Mouse (Mus musculus): ENCODE data around the gene Rtl10. TPM values are rescaled to one million over a fixed set of nuclear protein-coding genes. Genes with fewer than 3 reads are reported as not detected.

The Rtl10 gene
- polyA plus RNA-seq, 1 experiment, result 4.9 TPM

DNA sequence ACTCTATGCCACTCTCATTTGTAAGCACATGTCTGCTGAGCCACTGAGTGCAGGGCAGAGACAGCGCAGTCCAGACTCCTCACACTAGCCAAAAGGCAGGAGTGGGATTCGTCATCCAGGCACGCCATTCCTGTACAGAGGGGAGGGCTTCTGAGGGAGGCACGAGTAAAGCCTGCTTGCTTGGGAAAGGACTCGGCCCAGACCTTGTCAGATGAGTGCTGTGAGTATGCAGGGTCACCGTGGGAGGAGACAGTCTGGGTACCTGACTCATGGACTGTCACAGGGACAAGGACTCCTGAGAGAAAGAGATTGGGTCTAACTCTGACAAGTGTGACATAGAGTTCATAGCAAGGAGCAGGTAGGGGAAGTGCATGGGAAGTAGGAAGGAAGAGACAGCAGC is 40.6 kb downstream of the Rtl10 start:
- Histone ChIP-seq H3K27ac (ENCODE audit: insufficient read depth, low read depth, low read length) (no peak overlapping the region), H3K4me3 (ENCODE audit: low read depth, low read length) (no peak overlapping the region), H3K4me1 (ENCODE audit: control insufficient read depth, insufficient read depth, insufficient read length, low read length) (no peaks in the 10 kb centered on the region), H3K27me3 (ENCODE audit: control insufficient read depth, insufficient read depth, low read length) (no peaks in the 10 kb centered on the region), H3K36me3 (ENCODE audit: control insufficient read depth, insufficient read depth, low read length) (no peaks in the 10 kb centered on the region)
- TF ChIP-seq CTCF (IDR thresholded peaks at IDR 0.05; ENCODE audit: extremely low read depth, insufficient read length, insufficient replicate concordance, low read depth, low read length) (no peak), POLR2A (IDR thresholded peaks at IDR 0.05; ENCODE audit: low read depth, low read length) (no peak)
- 75% methylated on average over 6 of the region's 6 CpGs for WGBS

- Histone ChIP-seq H3K36me3 (ENCODE audit: control insufficient read depth, insufficient read depth, low read length) (no peaks in the 10 kb centered on the region), H3K27ac (ENCODE audit: insufficient read depth, low read depth, low read length) (no peak overlapping the region), H3K4me1 (ENCODE audit: control insufficient read depth, insufficient read depth, insufficient read length, low read length) (no peaks in the 10 kb centered on the region), H3K4me3 (ENCODE audit: low read depth, low read length) (no peak overlapping the region), H3K27me3 (ENCODE audit: control insufficient read depth, insufficient read depth, low read length) (no peaks in the 10 kb centered on the region)
- WGBS, result 78% methylated on average over 8 of the region's 8 CpGs
- TF ChIP-seq POLR2A (IDR thresholded peaks at IDR 0.05; ENCODE audit: low read depth, low read length), result no peak
- TF ChIP-seq CTCF (IDR thresholded peaks at IDR 0.05; ENCODE audit: extremely low read depth, insufficient read length, insufficient replicate concordance, low read depth, low read length), result no peak
Observed at GRCm38 (mm10) chr16:18543151-18543829, 44.6 kb downstream of the Rtl10 start.

DNA sequence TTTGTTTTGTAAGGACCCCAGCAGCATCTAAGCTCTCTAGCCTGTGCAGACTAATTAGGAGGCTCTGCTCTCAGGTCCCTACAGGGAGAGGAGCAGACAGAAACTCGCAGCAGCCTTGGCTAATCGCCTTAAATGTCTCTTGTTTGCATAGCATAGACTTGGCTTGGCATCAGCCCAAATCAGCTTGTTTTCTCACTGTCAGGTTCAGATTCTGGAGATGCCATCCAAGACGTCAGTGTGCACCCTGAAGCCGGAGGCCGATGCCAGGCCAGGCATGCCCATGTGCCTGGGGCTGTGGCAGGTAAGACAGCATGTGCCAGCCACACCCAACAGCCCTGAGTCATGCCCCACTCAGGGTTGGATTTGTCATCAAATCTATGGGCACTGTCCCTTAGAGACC is 49.2 kb downstream of the Rtl10 start:
- 59% methylated on average over 5 of the region's 5 CpGs for WGBS
- no peaks in the 10 kb centered on the region for H3K36me3 ChIP-seq (ENCODE audit: control insufficient read depth, insufficient read depth, low read length)
- H3K27ac ChIP-seq (ENCODE audit: insufficient read depth, low read depth, low read length), result no peak overlapping the region
- no peak for TF ChIP-seq CTCF (IDR thresholded peaks at IDR 0.05; ENCODE audit: extremely low read depth, insufficient read length, insufficient replicate concordance, low read depth, low read length)
- TF ChIP-seq POLR2A (IDR thresholded peaks at IDR 0.05; ENCODE audit: low read depth, low read length), result no peak
- H3K27me3 ChIP-seq (ENCODE audit: control insufficient read depth, insufficient read depth, low read length), result no peaks in the 10 kb centered on the region
- H3K4me3 ChIP-seq (ENCODE audit: low read depth, low read length), result no peak overlapping the region
- H3K4me1 ChIP-seq (ENCODE audit: control insufficient read depth, insufficient read depth, insufficient read length, low read length), result no peaks in the 10 kb centered on the region

Other genes with a start within 250 kb of the Rtl10 start
- not detected in 2 replicates for gene Gm49776, start 240.6 kb upstream of the Rtl10 start, polyA plus RNA-seq (2012; rRNA removed)
- gene Dgcr8, start 209.7 kb upstream of the Rtl10 start, polyA plus RNA-seq (2012; rRNA removed), result 6.3 and 14.5 TPM in 2 replicates
- 32.2 and 78.0 TPM in 2 replicates for gene Tango2, start 150.8 kb upstream of the Rtl10 start, polyA plus RNA-seq (2012; rRNA removed)
- gene Arvcf, start 150.7 kb upstream of the Rtl10 start, polyA plus RNA-seq (2012; rRNA removed), result 10.7 and 17.1 TPM in 2 replicates
- 12.5 and 19.5 TPM in 2 replicates for gene Txnrd2, start 72.5 kb upstream of the Rtl10 start, polyA plus RNA-seq (2012; rRNA removed)
- gene Comt, start 72.0 kb upstream of the Rtl10 start, polyA plus RNA-seq (2012; rRNA removed), result 127 and 214 TPM in 2 replicates
- gene Gnb1l, start 188 bp upstream of the Rtl10 start, polyA plus RNA-seq (2012; rRNA removed), result 4.6 and 10.6 TPM in 2 replicates
- 2.6 and 8.3 TPM in 2 replicates for gene Tbx1, start 91.8 kb downstream of the Rtl10 start, polyA plus RNA-seq (2012; rRNA removed)
- gene Gp1bb, start 123.5 kb downstream of the Rtl10 start, polyA plus RNA-seq (2012; rRNA removed), result 35.8 and 580 TPM in 2 replicates
- 22.7 and 156 TPM in 2 replicates for gene Gm49601, start 127.5 kb downstream of the Rtl10 start, polyA plus RNA-seq (2012; rRNA removed)
- gene Sept5, start 131.1 kb downstream of the Rtl10 start, polyA plus RNA-seq (2012; rRNA removed), result 64.1 and 381 TPM in 2 replicates

Data from small intestine, adult 2 months (tissue).